Mouse (Mus musculus) gastrocnemius, adult 2 months (tissue): ENCODE data around the gene Bud13. TPM values are rescaled to one million over a fixed set of nuclear protein-coding genes. Genes with fewer than 3 reads are reported as not detected.
A peak's percentile ranks its signal among the peaks of the same experiment; 100 is the strongest.

ENCODE experiments used
- DNase-seq: peaks from one replicate; pipeline ENCODE4 v3.0.0; 2022
- H3K27ac ChIP-seq: fragments of 200-600 bp; 2 replicates; pipeline ENCODE4 v1.8.1; 2022; ENCODE audit warnings: mild to moderate bottlenecking
- H3K4me3 ChIP-seq: fragments of 200-600 bp; 2 replicates; pipeline ENCODE4 v1.8.1; 2022; ENCODE audit warnings: mild to moderate bottlenecking, moderate library complexity
- CTCF ChIP-seq: fragments of 200-600 bp; IDR thresholded peaks from 2 replicates; pipeline ENCODE4 v1.8.1; 2022; ENCODE audit warnings: antibody characterized with exemption, mild to moderate bottlenecking, moderate library complexity
- intact Hi-C: fragments of 180-260 bp; cut with DNase I; formaldehyde crosslinking; loops from one replicate; pipeline ENCODE4 v1.15.1; 2025
- long read RNA-seq, 2 experiments: library from polyadenylated mRNA; stranded (forward); transcript quantifications; one replicate each; pipeline ENCODE4 v2.0.0; 2021
- total RNA-seq, 2 experiments: library from RNA; stranded (reverse); gene quantifications; 2 replicates each; pipeline ENCODE4 v1.2.3; 2021

Bud13 gene
- 1 to 10 TPM; 8.4 to 8.5 TPM for total RNA-seq
- long read RNA-seq, experiment 1, transcript Bud13-201 (10 exons, 2,539 nt), result major isoform, 9 of 9 reads
- long read RNA-seq, experiment 1, partial matches to known transcripts, result 0 of 9 reads
- long read RNA-seq, experiment 1, other reads (novel, unspliced or antisense), result 0 of 9 reads
- long read RNA-seq, experiment 2, transcript Bud13-201 (10 exons, 2,539 nt), result major isoform, 15 of 17 reads
- long read RNA-seq, experiment 2, partial matches to known transcripts, result 2 of 17 reads
- long read RNA-seq, experiment 2, other reads (novel, unspliced or antisense), result 0 of 17 reads

- intact Hi-C loops, result no loop called here
These were observed at the start of gene Bud13 for GRCm38 (mm10) chr9:46282631-46283436. Gene Bud13 (plus strand): TSS chr9:46283008.

GRCm38 (mm10) chr9:46235196-46235595 is 47.6 kb upstream of the Bud13 start:
- DNase-seq, result no peak
- intact Hi-C loops, result no loop called here
- Histone ChIP-seq H3K27ac (no peak overlapping the region), H3K4me3 (no peak overlapping the region)
- TF ChIP-seq CTCF, result no peak

More at GRCm38 (mm10) chr9:46282631-46283436, at the start of gene Bud13:
- TF ChIP-seq CTCF, result peak; percentile 56
- peak within 1 kb of the TSS; percentile 88 for H3K4me3 ChIP-seq
- peak within 1 kb of the TSS; percentile 89 for H3K27ac ChIP-seq
- peak; percentile 94 for DNase-seq

- no peak for DNase-seq
- no peak within 1 kb of the TSS for H3K27ac ChIP-seq
- no peak within 1 kb of the TSS for H3K4me3 ChIP-seq
- no peak for TF ChIP-seq CTCF
- intact Hi-C loops, result no loop called here
These were observed 47.4 kb upstream of the Bud13 start, which contains the start of gene Apoc3 for GRCm38 (mm10) chr9:46235596-46235648. Gene Apoc3 (minus strand): TSS chr9:46235636.

GRCm38 (mm10) chr9:46235649-46236048 is 47.2 kb upstream of the Bud13 start:
- no peak for TF ChIP-seq CTCF
- DNase-seq, result no peak
- intact Hi-C loops, result no loop called here
- Histone ChIP-seq H3K4me3 (no peak overlapping the region), H3K27ac (no peak overlapping the region)

- intact Hi-C loops, result no loop called here
- no peak overlapping the region for H3K27ac ChIP-seq
- no peak overlapping the region for H3K4me3 ChIP-seq
- no peak for TF ChIP-seq CTCF
- DNase-seq, result no peak
These were observed 44.0 kb upstream of the Bud13 start for GRCm38 (mm10) chr9:46238850-46239249.

DNA sequence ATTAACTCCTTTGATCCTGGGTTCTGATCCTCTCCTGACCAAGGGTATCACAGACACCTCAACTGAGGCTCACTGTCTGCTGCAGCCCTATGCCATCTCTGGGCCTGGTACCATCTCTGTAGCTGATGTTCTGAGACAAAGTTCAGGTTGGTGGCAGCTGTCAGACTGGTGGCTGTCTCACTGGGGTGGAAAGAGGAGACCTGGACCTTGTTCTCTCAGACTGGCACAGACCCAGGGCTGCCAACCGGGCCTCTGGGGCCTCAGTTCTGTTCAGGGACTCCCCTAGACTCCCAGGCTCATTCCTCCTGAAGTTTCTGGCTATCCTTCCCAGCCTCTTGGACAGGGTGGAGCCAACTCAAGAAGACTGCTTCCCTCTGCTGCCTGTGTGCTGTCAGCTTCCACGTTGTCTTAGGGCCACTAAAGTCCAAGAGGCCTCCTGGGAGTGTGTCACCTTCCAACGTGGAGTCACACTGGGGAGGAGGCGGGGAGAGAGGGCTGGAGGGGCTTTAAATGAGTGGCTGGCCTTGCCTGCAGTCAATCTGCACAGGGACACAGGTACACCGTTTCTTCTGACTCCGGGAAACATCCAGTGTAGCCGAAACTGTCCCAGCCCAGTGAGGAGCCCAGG is 42.2 kb upstream of the Bud13 start, which contains the start of gene Apoa4:
Apoa4 (plus strand) TSS at position 171 of the 628 bp plus-strand sequence.
- Histone ChIP-seq H3K27ac (no peak within 1 kb of the TSS), H3K4me3 (no peak within 1 kb of the TSS)
- no peak for TF ChIP-seq CTCF
- no peak for DNase-seq
- intact Hi-C loops, result no loop called here

- Histone ChIP-seq H3K4me3 (no peak overlapping the region), H3K27ac (no peak overlapping the region)
- DNase-seq, result no peak
- no peak for TF ChIP-seq CTCF
- intact Hi-C loops, result no loop called here
These were observed 41.0 kb upstream of the Bud13 start for GRCm38 (mm10) chr9:46241818-46242217.

DNA sequence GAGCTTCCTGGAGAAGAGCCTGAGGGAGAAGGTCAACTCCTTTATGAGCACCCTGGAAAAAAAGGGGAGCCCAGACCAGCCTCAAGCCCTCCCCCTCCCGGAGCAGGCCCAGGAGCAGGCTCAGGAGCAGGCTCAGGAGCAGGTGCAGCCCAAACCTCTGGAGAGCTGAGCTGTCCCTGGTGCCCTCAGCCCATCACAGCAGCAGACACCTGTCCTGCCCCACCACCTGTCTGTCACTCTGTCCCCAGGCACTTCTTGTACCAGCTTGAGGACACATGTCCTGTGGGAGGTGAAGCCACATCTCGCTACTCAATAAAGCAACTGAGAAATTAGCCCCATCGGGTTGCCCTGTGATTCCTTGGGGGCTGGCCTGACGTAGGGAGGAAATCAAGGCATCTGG is 39.7 kb upstream of the Bud13 start:
- Histone ChIP-seq H3K4me3 (no peak overlapping the region), H3K27ac (no peak overlapping the region)
- DNase-seq, result no peak
- TF ChIP-seq CTCF, result no peak
- intact Hi-C loops, result no loop called here

- Histone ChIP-seq H3K4me3 (no peak overlapping the region), H3K27ac (no peak overlapping the region)
- intact Hi-C loops, result no loop called here
- no peak for DNase-seq
- TF ChIP-seq CTCF, result no peak
These were observed 39.2 kb upstream of the Bud13 start for GRCm38 (mm10) chr9:46243584-46243983.

DNA sequence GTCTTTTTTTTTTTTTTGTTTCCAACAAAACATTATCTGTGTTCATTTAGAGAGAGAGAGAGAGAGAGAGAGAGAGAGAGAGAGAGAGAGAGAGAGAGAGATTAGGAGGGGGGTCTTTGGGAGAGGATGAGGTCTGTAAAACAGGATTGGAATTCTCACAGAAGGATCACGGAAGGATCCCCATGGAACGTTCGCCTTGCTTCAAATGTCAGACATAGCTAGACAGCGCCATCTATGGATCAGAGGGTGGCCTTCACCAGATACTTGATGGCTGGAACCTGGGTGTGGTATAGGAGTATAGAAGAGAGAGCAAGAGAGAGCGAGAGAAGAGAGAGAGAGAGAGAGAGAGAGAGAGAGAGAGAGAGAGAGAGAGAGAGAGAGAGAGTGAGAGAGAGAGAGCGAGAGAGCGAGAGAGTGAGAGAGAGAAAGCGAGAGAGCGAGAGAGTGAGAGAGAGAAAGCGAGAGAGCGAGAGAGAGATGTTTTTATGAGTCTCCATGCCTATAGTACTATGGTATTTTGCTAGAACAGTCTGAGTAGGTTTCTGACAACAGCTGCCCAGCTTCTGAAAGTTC is 36.0 kb upstream of the Bud13 start:
- Histone ChIP-seq H3K4me3 (no peak overlapping the region), H3K27ac (no peak overlapping the region)
- TF ChIP-seq CTCF, result peak; percentile 69
- DNase-seq, result peak; percentile 53
- intact Hi-C loops, result loop anchor here (1.0 to 5.0 kb wide), 3 partner anchors 16 to 244 kb away; no protein-coding TSS in a partner anchor

GRCm38 (mm10) chr9:46256177-46256576 is 26.6 kb upstream of the Bud13 start:
- no peak overlapping the region for H3K27ac ChIP-seq
- DNase-seq, result no peak
- H3K4me3 ChIP-seq, result no peak overlapping the region
- intact Hi-C loops, result no loop called here
- no peak for TF ChIP-seq CTCF

DNA sequence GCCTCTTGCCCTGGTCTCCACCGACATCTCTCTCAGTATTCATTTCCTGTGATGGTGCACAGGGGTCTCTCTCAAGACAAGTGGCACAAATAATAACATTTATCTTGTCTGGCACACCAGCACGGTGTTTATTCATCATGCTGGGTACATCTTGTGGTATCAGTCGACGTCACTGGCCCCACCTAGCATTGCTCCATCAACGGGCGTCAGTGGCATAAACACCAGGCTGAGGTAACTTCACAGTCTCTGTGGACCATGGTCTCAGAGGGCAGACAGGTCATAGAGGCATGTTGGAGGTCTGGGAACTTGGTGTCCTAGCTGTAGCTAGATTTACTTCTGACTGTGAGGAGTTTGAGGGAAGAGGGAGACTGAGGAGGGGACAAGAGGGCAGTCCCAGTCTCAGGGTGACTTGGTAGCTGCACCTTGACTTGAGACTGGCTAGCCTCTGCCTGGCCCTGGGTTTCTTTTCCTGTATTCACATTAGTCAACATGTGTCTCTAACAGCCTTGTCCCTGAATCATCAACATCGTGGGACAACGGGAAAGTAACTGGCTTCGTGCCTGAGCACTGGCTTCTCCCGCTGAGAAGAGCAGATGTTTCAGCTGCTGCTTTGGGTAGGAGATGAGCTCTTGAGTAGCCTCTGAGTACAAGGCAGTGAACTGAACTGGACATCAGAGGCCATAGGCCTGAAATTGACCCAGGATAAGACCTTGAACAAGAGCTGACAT is 26.0 kb upstream of the Bud13 start:
- no peak for DNase-seq
- H3K27ac ChIP-seq, result no peak overlapping the region
- no peak overlapping the region for H3K4me3 ChIP-seq
- no peak for TF ChIP-seq CTCF
- intact Hi-C loops, result no loop called here
